Mouse (Mus musculus): Measurements from ENCODE around the gene Mapkapk3. TPM values are rescaled to one million over a fixed set of nuclear protein-coding genes. Genes with fewer than 3 reads are reported as not detected.

Mapkapk3 gene
- total and polyA plus RNA-seq, 3 experiments, result 42.3 to 49.9 TPM; not detected in 1

- peaks cover 0 to 16% of the 10 kb centered on the region in 2 experiments; a peak in 3 of 4 replicates for H3K36me3 ChIP-seq (ENCODE audit: control insufficient read depth in 1 of 2, insufficient read depth in 2 of 2, low read length in 2 of 2)
- no peak for TF ChIP-seq CTCF (IDR thresholded peaks at IDR 0.05 in 2 of 3, conservative IDR thresholded peaks at IDR 0.05 in 1 of 3; ENCODE audit: control insufficient read depth in 1 of 3, insufficient read depth in 1 of 3, low read depth in 2 of 3, low read length in 3 of 3, poor library complexity in 1 of 3, severe bottlenecking in 1 of 3)
- no peak for TF ChIP-seq GATA1 (IDR thresholded peaks at IDR 0.05; ENCODE audit: low read depth, low read length)
- no peak for TF ChIP-seq ZMIZ1 (IDR thresholded peaks at IDR 0.05; ENCODE audit: low read depth, low read length)
- TF ChIP-seq ZKSCAN1 (IDR thresholded peaks at IDR 0.05; ENCODE audit: low read depth, low read length), result no peak
- no peak for TF ChIP-seq NRF1 (IDR thresholded peaks at IDR 0.05; ENCODE audit: insufficient read depth, low read depth, low read length, poor library complexity, severe bottlenecking)
- TF ChIP-seq RCOR1 (IDR thresholded peaks at IDR 0.05; ENCODE audit: low read depth, low read length), result no peak
- no peak for TF ChIP-seq CHD2 (IDR thresholded peaks at IDR 0.05; ENCODE audit: low read length)
- no peak for TF ChIP-seq ZNF384 (IDR thresholded peaks at IDR 0.05; ENCODE audit: low read depth, low read length)
- TF ChIP-seq TAL1 (IDR thresholded peaks at IDR 0.05; ENCODE audit: low read length), result no peak
- no peak for TF ChIP-seq ZC3H11A (IDR thresholded peaks at IDR 0.05; ENCODE audit: low read depth, low read length)
- no peak for TF ChIP-seq HCFC1 (IDR thresholded peaks at IDR 0.05; ENCODE audit: low read depth, low read length)
- TF ChIP-seq USF1 (IDR thresholded peaks at IDR 0.05; ENCODE audit: low read depth, low read length), result no peak
- TF ChIP-seq EP300 (IDR thresholded peaks at IDR 0.05; ENCODE audit: low read depth in 1 of 2, low read length in 2 of 2), result no peak
- no peak for TF ChIP-seq TCF12 (IDR thresholded peaks at IDR 0.05; ENCODE audit: low read depth, low read length)
- no peak for TF ChIP-seq ELF1 (IDR thresholded peaks at IDR 0.05; ENCODE audit: low read depth, low read length)
- TF ChIP-seq POLR2AphosphoS5 (IDR thresholded peaks at IDR 0.05; ENCODE audit: borderline replicate concordance, low read depth, low read length), result no peak
- H3K79me2 ChIP-seq (ENCODE audit: control insufficient read depth, insufficient read depth, low read length, poor library complexity), result no peaks in the 10 kb centered on the region
- H3K27me3 ChIP-seq (ENCODE audit: control insufficient read depth in 1 of 2, insufficient read depth in 2 of 2, low read length in 2 of 2), result no peaks in the 10 kb centered on the region
- H3K27ac ChIP-seq (ENCODE audit: control insufficient read depth, low read depth, low read length), result no peak overlapping the region
- H3K9me3 ChIP-seq (replicated peaks; ENCODE audit: insufficient read depth, low read length), result no peaks in the 10 kb centered on the region
- H3K4me3 ChIP-seq (ENCODE audit: control insufficient read depth in 1 of 2, insufficient read depth in 1 of 2, low read depth in 2 of 2, low read length in 2 of 2), result no peak overlapping the region
- no peak for DNase-seq (ENCODE audit: low read depth, low spot score)
- H3K4me1 ChIP-seq (ENCODE audit: control insufficient read depth in 1 of 2, insufficient read depth in 2 of 2, low read length in 2 of 2), result peaks cover 18 to 30% of the 10 kb centered on the region in 2 experiments
- H3K9ac ChIP-seq (ENCODE audit: control insufficient read depth, low read depth, low read length, poor library complexity, severe bottlenecking), result no peak overlapping the region
These were observed 30.1 kb downstream of the Mapkapk3 start for GRCm38 (mm10) chr9:107259571-107259970.

- DNase-seq (ENCODE audit: low read depth, low spot score), result no peak
- Histone ChIP-seq H3K36me3 (ENCODE audit: control insufficient read depth in 1 of 2, insufficient read depth in 2 of 2, low read length in 2 of 2) (peaks cover 0 to 1% of the 10 kb centered on the region in 2 experiments; a peak in 3 of 4 replicates), H3K79me2 (ENCODE audit: control insufficient read depth, insufficient read depth, low read length, poor library complexity) (no peaks in the 10 kb centered on the region), H3K27me3 (ENCODE audit: control insufficient read depth in 1 of 2, insufficient read depth in 2 of 2, low read length in 2 of 2) (no peaks in the 10 kb centered on the region), H3K9me3 (replicated peaks; ENCODE audit: insufficient read depth, low read length) (no peaks in the 10 kb centered on the region), H3K9ac (ENCODE audit: control insufficient read depth, low read depth, low read length, poor library complexity, severe bottlenecking) (no peak overlapping the region), H3K4me3 (ENCODE audit: control insufficient read depth in 1 of 2, insufficient read depth in 1 of 2, low read depth in 2 of 2, low read length in 2 of 2) (no peak overlapping the region), H3K4me1 (ENCODE audit: control insufficient read depth in 1 of 2, insufficient read depth in 2 of 2, low read length in 2 of 2) (peaks cover 1 to 2% of the 10 kb centered on the region in 2 experiments; a peak in 3 of 4 replicates), H3K27ac (ENCODE audit: control insufficient read depth, low read depth, low read length) (no peak overlapping the region)
- TF ChIP-seq POLR2AphosphoS2 (IDR thresholded peaks at IDR 0.05; ENCODE audit: low read length) (no peak), TAL1 (IDR thresholded peaks at IDR 0.05; ENCODE audit: low read length) (no peak), MAX (IDR thresholded peaks at IDR 0.05; ENCODE audit: low read length) (no peak), CHD1 (IDR thresholded peaks at IDR 0.05; ENCODE audit: low read depth, low read length) (no peak), SMC3 (IDR thresholded peaks at IDR 0.05; ENCODE audit: low read depth, low read length) (no peak)
These were observed 34.1 kb downstream of the Mapkapk3 start for GRCm38 (mm10) chr9:107255596-107255995.
